Mouse (Mus musculus) mammary gland, adult 2 months (tissue): ENCODE data around the gene Rhox4a2. TPM values are rescaled to one million over a fixed set of nuclear protein-coding genes. Genes with fewer than 3 reads are reported as not detected.

ENCODE experiments used
- polyA plus RNA-seq: library from polyadenylated mRNA; depleted of rRNA; stranded (reverse); fragments of >200 nt; gene quantifications from 2 replicates; pipeline ENCODE4 v1.2.3, GENCODE M21; 2012; ENCODE audit warnings: low replicate concordance; rRNA removed

The Rhox4a2 gene
- not detected in 2 replicates for polyA plus RNA-seq

DNA sequence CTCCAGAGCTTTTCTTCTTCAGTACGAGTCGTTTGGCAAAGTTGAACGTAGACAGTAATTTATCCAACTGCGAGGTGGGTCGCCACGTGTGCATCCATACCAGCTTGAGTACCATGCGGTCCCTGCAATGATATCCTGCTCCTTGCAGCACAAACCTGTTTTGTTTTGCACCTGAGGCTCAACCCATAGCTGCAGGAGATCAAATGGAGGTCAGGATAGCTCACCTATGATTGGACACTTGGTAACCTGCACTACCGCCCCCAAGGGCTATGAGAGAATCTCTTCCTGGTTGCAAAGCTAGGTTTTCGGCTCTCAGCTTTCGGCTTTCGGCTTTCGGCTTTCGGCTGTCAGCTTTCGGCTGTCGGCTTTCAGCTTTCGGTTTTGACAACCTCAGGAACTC lies at the start of gene Rhox4a2:
Rhox4a2 (plus strand) TSS at position 301 of the 400 bp plus-strand sequence.

DNA sequence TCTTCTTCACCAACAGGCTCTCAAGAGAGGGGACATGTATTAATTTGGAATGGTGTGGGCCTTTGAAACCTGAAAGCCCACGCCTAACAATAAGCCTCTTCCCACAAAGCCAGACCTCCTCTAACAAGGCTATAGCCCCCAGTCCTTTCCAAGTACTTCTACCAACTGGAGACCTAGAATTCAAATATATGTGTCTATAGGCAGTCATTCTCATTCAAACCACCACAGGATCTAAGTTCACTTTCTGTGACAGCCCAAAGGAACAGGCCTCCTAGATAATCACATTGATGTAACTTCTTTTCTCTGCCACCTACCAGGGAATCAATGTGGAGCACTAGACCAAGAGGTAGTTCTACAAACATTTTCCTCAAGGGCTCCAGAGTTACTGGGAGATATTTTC lies 10.9 kb upstream of the Rhox4a2 start, which contains the start of gene Rhox3a2:
Rhox3a2 (plus strand) TSS at position 301 of the 400 bp plus-strand sequence.

DNA sequence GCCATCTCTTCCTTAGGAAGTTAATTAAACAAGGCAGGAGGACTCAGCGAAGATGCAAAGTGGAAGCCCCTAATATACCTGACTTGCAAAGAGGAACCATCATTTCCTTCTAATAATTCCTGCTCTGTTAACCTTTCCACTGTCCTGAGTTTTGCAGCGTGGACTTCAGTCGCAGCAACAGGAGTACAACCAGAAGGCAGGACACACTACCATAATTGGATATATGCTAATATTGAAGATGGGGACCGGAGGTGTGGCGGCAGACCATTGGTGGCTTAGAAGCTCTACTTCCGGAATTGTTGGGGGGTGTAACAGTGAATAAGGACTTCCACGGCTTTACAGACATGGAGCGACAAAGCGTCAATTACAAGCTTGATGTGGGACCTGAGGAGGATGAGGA lies 21.1 kb downstream of the Rhox4a2 start, which contains the start of gene Rhox2b:
Rhox2b (plus strand) TSS at position 301 of the 400 bp plus-strand sequence.

DNA sequence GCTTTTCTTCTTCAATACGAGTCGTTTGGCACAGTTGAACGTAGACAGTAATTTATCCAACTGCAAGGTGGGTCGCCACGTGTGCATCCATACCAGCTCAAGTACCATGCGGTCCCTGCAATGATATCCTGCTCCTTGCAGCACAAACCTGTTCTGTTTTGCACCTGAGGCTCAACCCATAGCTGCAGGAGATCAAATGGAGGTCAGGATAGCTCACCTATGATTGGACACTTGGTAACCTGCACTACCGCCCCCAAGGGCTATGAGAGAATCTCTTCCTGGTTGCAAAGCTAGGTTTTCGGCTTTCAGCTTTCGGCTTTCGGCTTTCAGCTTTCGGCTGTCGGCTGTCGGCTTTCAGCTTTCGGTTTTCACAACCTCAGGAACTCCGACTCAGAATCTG lies 41.5 kb downstream of the Rhox4a2 start, which contains the start of gene Rhox4b:
Rhox4b (plus strand) TSS at position 301 of the 400 bp plus-strand sequence.

Other genes with a start within 250 kb of the Rhox4a2 start
- not detected in 2 replicates for gene Akap14, start 222.0 kb upstream of the Rhox4a2 start, polyA plus RNA-seq
- gene Ndufa1, start 199.7 kb upstream of the Rhox4a2 start, polyA plus RNA-seq: 177 and 403 TPM in 2 replicates
- 1.2 and 2.6 TPM in 2 replicates for gene Rnf113a1, start 199.6 kb upstream of the Rhox4a2 start, polyA plus RNA-seq
- not detected in 2 replicates for gene Gm9, start 179.8 kb upstream of the Rhox4a2 start, polyA plus RNA-seq
- gene Rhox1, start 168.6 kb upstream of the Rhox4a2 start, polyA plus RNA-seq: not detected in 2 replicates
- not detected in 2 replicates for gene Rhox2a, start 145.9 kb upstream of the Rhox4a2 start, polyA plus RNA-seq
- not detected in 2 replicates for gene Rhox3a, start 140.9 kb upstream of the Rhox4a2 start, polyA plus RNA-seq
- not detected in 2 replicates for gene Rhox4a, start 125.5 kb upstream of the Rhox4a2 start, polyA plus RNA-seq
- gene Rhox3a2, start 10.8 kb upstream of the Rhox4a2 start, polyA plus RNA-seq: not detected in 2 replicates
- not detected in 2 replicates for gene Rhox2b, start 21.2 kb downstream of the Rhox4a2 start, polyA plus RNA-seq
- not detected in 2 replicates for gene Rhox4b, start 41.6 kb downstream of the Rhox4a2 start, polyA plus RNA-seq
- gene Rhox2c, start 62.8 kb downstream of the Rhox4a2 start, polyA plus RNA-seq: not detected in 2 replicates
- not detected in 2 replicates for gene Rhox3c, start 67.7 kb downstream of the Rhox4a2 start, polyA plus RNA-seq
- not detected in 2 replicates for gene Rhox4c, start 89.5 kb downstream of the Rhox4a2 start, polyA plus RNA-seq
- gene Rhox2d, start 102.6 kb downstream of the Rhox4a2 start, polyA plus RNA-seq: not detected in 2 replicates
- gene Rhox4d, start 123.5 kb downstream of the Rhox4a2 start, polyA plus RNA-seq: not detected in 2 replicates
- gene Rhox2e, start 139.6 kb downstream of the Rhox4a2 start, polyA plus RNA-seq: not detected in 2 replicates
- gene Rhox3e, start 151.2 kb downstream of the Rhox4a2 start, polyA plus RNA-seq: not detected in 2 replicates
- gene Rhox4e, start 166.6 kb downstream of the Rhox4a2 start, polyA plus RNA-seq: not detected in 2 replicates
- not detected in 2 replicates for gene Rhox2f, start 180.6 kb downstream of the Rhox4a2 start, polyA plus RNA-seq
- not detected in 2 replicates for gene Rhox3f, start 190.1 kb downstream of the Rhox4a2 start, polyA plus RNA-seq
- gene Rhox4f, start 216.9 kb downstream of the Rhox4a2 start, polyA plus RNA-seq: not detected in 2 replicates
- gene Rhox3g, start 237.8 kb downstream of the Rhox4a2 start, polyA plus RNA-seq: not detected in 2 replicates